Comparison of ENCODE assay signal across 14 mouse cellular contexts in genomic region chr12:107335106-107335505, GRCm38 (mm10).
DNase-seq lines count a peak whose midpoint lies in the region; ATAC-seq and TF ChIP-seq lines count a peak whose summit lies in the region.
"Had no signal": no experiment of that assay in that cellular context is flagged by ENCODE, and none has a peak within 500 bp of the region (broad histone marks: within the 10 kb centered on the region; RNA-seq: fewer than 3 reads in every experiment).

No protein-coding gene starts in this region.

- WGBS in embryonic facial prominence, embryonic 12.5 days, result 59% methylated on average over 12 of the region's 12 CpGs
- whole genome bisulfite sequencing in embryonic facial prominence, embryonic 10.5 days, result 79% methylated on average over 12 of the region's 12 CpGs
- 60% methylated on average over 12 of the region's 12 CpGs for WGBS in limb, embryonic 14.5 days
- 76% methylated on average over 12 of the region's 12 CpGs for WGBS in limb, embryonic 10.5 days
- WGBS in embryonic facial prominence, embryonic 14.5 days, result 46% methylated on average over 12 of the region's 12 CpGs

- no peaks in the 10 kb centered on the region for H3K36me3 ChIP-seq in embryonic facial prominence, embryonic 12.5 days
- no peaks in the 10 kb centered on the region for H3K36me3 ChIP-seq in embryonic facial prominence, embryonic 10.5 days (replicated peaks)
- no peaks in the 10 kb centered on the region for H3K36me3 ChIP-seq in limb, embryonic 14.5 days (ENCODE audit: control insufficient read depth, insufficient read depth, low read length)
- H3K36me3 ChIP-seq in limb, embryonic 10.5 days, result no peaks in the 10 kb centered on the region
- H3K36me3 ChIP-seq in embryonic facial prominence, embryonic 14.5 days (ENCODE audit: control insufficient read depth, insufficient read depth, low read length), result no peaks in the 10 kb centered on the region
- H3K36me3 ChIP-seq: heart, embryonic 12.5 days; intestine, embryonic 15.5 days; limb, embryonic 13.5 days; midbrain, embryonic 13.5 days had no signal

- ATAC-seq in embryonic facial prominence, embryonic 12.5 days (ENCODE audit: insufficient number of reproducible peaks, insufficient read depth, low FRiP score, low TSS enrichment), result 0 out of 2 replicates have a peak, but pooled peaks have one; percentile 15
- ATAC-seq in limb, embryonic 14.5 days (ENCODE audit: low FRiP score, low read depth), result no peak
- ATAC-seq in embryonic facial prominence, embryonic 14.5 days (ENCODE audit: low read depth), result peak; percentile 53
- ATAC-seq: intestine, embryonic 15.5 days; midbrain, embryonic 13.5 days had no signal

- intact Hi-C loops in left cerebral cortex, postnatal 25 days (cut with DNase I), result no loop called here

- H3K27me3 ChIP-seq in embryonic facial prominence, embryonic 12.5 days, result 0 out of 2 replicates have a peak, but pooled peaks cover 2% of the 10 kb centered on the region
- H3K27me3 ChIP-seq in embryonic facial prominence, embryonic 10.5 days (replicated peaks; ENCODE audit: low read depth, poor library complexity, severe bottlenecking), result peaks cover 13% of the 10 kb centered on the region
- no peaks in the 10 kb centered on the region for H3K27me3 ChIP-seq in limb, embryonic 14.5 days (ENCODE audit: control insufficient read depth, insufficient read depth, low read length)
- peaks cover 21% of the 10 kb centered on the region for H3K27me3 ChIP-seq in limb, embryonic 10.5 days (ENCODE audit: low read depth, poor library complexity, severe bottlenecking)
- H3K27me3 ChIP-seq in embryonic facial prominence, embryonic 14.5 days (replicated peaks; ENCODE audit: control insufficient read depth, insufficient read depth, low read length), result no peaks in the 10 kb centered on the region; the same call in 1 of the 2 replicates
- H3K27me3 ChIP-seq: heart, embryonic 12.5 days; intestine, embryonic 15.5 days; midbrain, embryonic 13.5 days had no signal

- peaks cover 9% of the 10 kb centered on the region for H3K4me1 ChIP-seq in embryonic facial prominence, embryonic 12.5 days
- H3K4me1 ChIP-seq in embryonic facial prominence, embryonic 10.5 days, result peaks cover 10% of the 10 kb centered on the region
- H3K4me1 ChIP-seq in limb, embryonic 14.5 days (ENCODE audit: control insufficient read depth, insufficient read depth, low read length), result no peaks in the 10 kb centered on the region
- H3K4me1 ChIP-seq in limb, embryonic 10.5 days, result peaks cover 6% of the 10 kb centered on the region; the same call in 1 of the 2 replicates
- H3K4me1 ChIP-seq in embryonic facial prominence, embryonic 14.5 days (ENCODE audit: control insufficient read depth, insufficient read depth, low read length), result peaks cover 4% of the 10 kb centered on the region; the same call in 1 of the 2 replicates
- H3K4me1 ChIP-seq: heart, embryonic 12.5 days; intestine, embryonic 15.5 days; midbrain, embryonic 13.5 days had no signal

- no peaks in the 10 kb centered on the region for H3K9me3 ChIP-seq in embryonic facial prominence, embryonic 12.5 days
- H3K9me3 ChIP-seq in embryonic facial prominence, embryonic 10.5 days, result no peaks in the 10 kb centered on the region
- H3K9me3 ChIP-seq in limb, embryonic 14.5 days (ENCODE audit: control insufficient read depth, low read length), result no peaks in the 10 kb centered on the region
- H3K9me3 ChIP-seq in limb, embryonic 10.5 days (replicated peaks), result no peaks in the 10 kb centered on the region
- H3K9me3 ChIP-seq in embryonic facial prominence, embryonic 14.5 days (ENCODE audit: control insufficient read depth, low read length), result no peaks in the 10 kb centered on the region
- H3K9me3 ChIP-seq: heart, embryonic 12.5 days; intestine, embryonic 15.5 days; limb, embryonic 13.5 days; midbrain, embryonic 13.5 days had no signal

- no peak overlapping the region for H3K4me3 ChIP-seq in embryonic facial prominence, embryonic 12.5 days
- no peak overlapping the region for H3K4me3 ChIP-seq in embryonic facial prominence, embryonic 10.5 days
- no peak overlapping the region for H3K4me3 ChIP-seq in limb, embryonic 14.5 days (replicated peaks; ENCODE audit: low read length)
- H3K4me3 ChIP-seq in limb, embryonic 10.5 days, result no peak overlapping the region
- H3K4me3 ChIP-seq in embryonic facial prominence, embryonic 14.5 days (ENCODE audit: low read depth, low read length), result no peak overlapping the region
- H3K4me3 ChIP-seq: heart, embryonic 12.5 days; intestine, embryonic 15.5 days; limb, embryonic 13.5 days; midbrain, embryonic 13.5 days had no signal

- no peak for TF ChIP-seq POLR2A in limb, embryonic 14.5 days (IDR thresholded peaks at IDR 0.05; ENCODE audit: borderline replicate concordance, extremely low read depth, insufficient read depth, insufficient read length)

- H3K9ac ChIP-seq in embryonic facial prominence, embryonic 12.5 days, result no peak overlapping the region
- H3K9ac ChIP-seq in limb, embryonic 14.5 days (ENCODE audit: low read depth, low read length, severe bottlenecking), result no peak overlapping the region
- H3K9ac ChIP-seq in embryonic facial prominence, embryonic 14.5 days (ENCODE audit: low read depth, low read length), result no peak overlapping the region
- H3K9ac ChIP-seq: heart, embryonic 12.5 days; intestine, embryonic 15.5 days; limb, embryonic 13.5 days; midbrain, embryonic 13.5 days had no signal

- no peak overlapping the region for H3K4me2 ChIP-seq in embryonic facial prominence, embryonic 12.5 days (replicated peaks)
- no peak overlapping the region for H3K4me2 ChIP-seq in limb, embryonic 14.5 days (replicated peaks; ENCODE audit: low read depth, low read length, severe bottlenecking)
- no peak overlapping the region for H3K4me2 ChIP-seq in embryonic facial prominence, embryonic 14.5 days (ENCODE audit: low read depth, low read length)
- H3K4me2 ChIP-seq: heart, embryonic 12.5 days; intestine, embryonic 15.5 days; limb, embryonic 13.5 days; midbrain, embryonic 13.5 days had no signal

- DNase-seq in embryonic facial prominence, embryonic 10.5 days (ENCODE audit: low spot score), result no peak
- peak; percentile 54 for DNase-seq in limb, embryonic 14.5 days (ENCODE audit: low spot score)
- no peak for DNase-seq in limb, embryonic 10.5 days (ENCODE audit: low spot score)
- DNase-seq in embryonic facial prominence, embryonic 14.5 days (ENCODE audit: low spot score), result peak; percentile 90
- peak; percentile 14 to 19 for DNase-seq in left cerebral cortex, postnatal 25 days (ENCODE audit: low spot score in 2 of 2)
- no peak for DNase-seq in adrenal gland, postnatal 36 days
- DNase-seq in ovary, postnatal 14 days (ENCODE audit: low spot score), result no peak
- DNase-seq: adrenal gland, postnatal 14 days; B cell, adult 2 months had no signal

- no peak overlapping the region for H3K27ac ChIP-seq in embryonic facial prominence, embryonic 12.5 days
- H3K27ac ChIP-seq in embryonic facial prominence, embryonic 10.5 days (replicated peaks), result no peak overlapping the region; the same call in 1 of the 2 replicates
- H3K27ac ChIP-seq in limb, embryonic 14.5 days (replicated peaks; ENCODE audit: low read depth, low read length), result no peak overlapping the region
- no peak overlapping the region for H3K27ac ChIP-seq in limb, embryonic 10.5 days
- H3K27ac ChIP-seq in embryonic facial prominence, embryonic 14.5 days (replicated peaks; ENCODE audit: low read depth, low read length), result no peak overlapping the region
- H3K27ac ChIP-seq: intestine, embryonic 15.5 days; limb, embryonic 13.5 days; midbrain, embryonic 13.5 days had no signal

Comparison
In these comparisons a context has a peak if more than half of its experiments do, and no peak if none do; other contexts are left out.
1. DNase-seq: peak in limb, embryonic 14.5 days (single experiment), embryonic facial prominence, embryonic 14.5 days (single experiment) and left cerebral cortex, postnatal 25 days (2 of 2); none in embryonic facial prominence, embryonic 10.5 days (single experiment), limb, embryonic 10.5 days (single experiment), adrenal gland, postnatal 36 days (0 of 2) and ovary, postnatal 14 days (single experiment).